Mouse (Mus musculus) MEL (cell line): ENCODE measurements around the gene Selenon. TPM values are rescaled to one million over a fixed set of nuclear protein-coding genes. Genes with fewer than 3 reads are reported as not detected.

Source experiments
- DNase-seq: peaks from one replicate; pipeline ENCODE4 v3.0.0; 2011; ENCODE audit warnings: low read depth, low spot score
- H3K27ac ChIP-seq: 2 replicates; pipeline ENCODE4 v1.5.1; 2012; ENCODE audit warnings: low read depth, mild to moderate bottlenecking, control low read depth, low read length, moderate library complexity; ENCODE audit not compliant: control insufficient read depth
- H3K27me3 ChIP-seq, 2 experiments: fragments of 150-350 bp in 1 of 2; sonication (generic) in 1 of 2; 2 replicates each; pipeline ENCODE4 v1.6.1; 2012; ENCODE audit warnings: low read length in 2 of 2, mild to moderate bottlenecking in 2 of 2, improper control_type of control experiment in 1 of 2, moderate library complexity in 1 of 2; ENCODE audit not compliant: insufficient read depth in 2 of 2, control insufficient read depth in 1 of 2
- H3K36me3 ChIP-seq, 2 experiments: 2 replicates each; pipeline ENCODE4 v1.6.1; 2012 to 2014; ENCODE audit warnings: low read length in 2 of 2, improper control_type of control experiment in 1 of 2, inconsistent platforms in 1 of 2, mild to moderate bottlenecking in 1 of 2; ENCODE audit not compliant: insufficient read depth in 2 of 2, control insufficient read depth in 1 of 2
- H3K4me1 ChIP-seq, 2 experiments: fragments of 150-350 bp in 1 of 2; sonication (generic) in 1 of 2; 2 replicates each; pipeline ENCODE4 v1.6.1; 2012; ENCODE audit warnings: low read length in 2 of 2, improper control_type of control experiment in 1 of 2, mild to moderate bottlenecking in 1 of 2; ENCODE audit not compliant: insufficient read depth in 2 of 2, control insufficient read depth in 1 of 2
- H3K4me3 ChIP-seq, 2 experiments: fragments of 150-350 bp in 1 of 2; sonication (generic) in 1 of 2; 2 replicates each; pipeline ENCODE4 v1.5.1; 2012; ENCODE audit warnings: low read depth in 2 of 2, low read length in 2 of 2, mild to moderate bottlenecking in 2 of 2, moderate library complexity in 2 of 2, control low read depth in 1 of 2, improper control_type of control experiment in 1 of 2; ENCODE audit not compliant: control insufficient read depth in 1 of 2, insufficient read depth in 1 of 2
- H3K79me2 ChIP-seq: 2 replicates; pipeline ENCODE4 v1.6.1; 2012; ENCODE audit warnings: mild to moderate bottlenecking, low read length, moderate library complexity; ENCODE audit not compliant: control insufficient read depth, poor library complexity, insufficient read depth
- H3K9ac ChIP-seq: 2 replicates; pipeline ENCODE4 v1.6.1; 2012; ENCODE audit warnings: low read depth, mild to moderate bottlenecking, control low read depth, low read length, moderate library complexity; ENCODE audit not compliant: control insufficient read depth, poor library complexity, severe bottlenecking
- H3K9me3 ChIP-seq: fragments of 150-350 bp; sonication (generic); replicated peaks from 2 replicates; pipeline ENCODE4 v1.6.1; 2012; ENCODE audit warnings: mild to moderate bottlenecking, low read length, improper control_type of control experiment, moderate library complexity; ENCODE audit not compliant: insufficient read depth
- BHLHE40 ChIP-seq: IDR thresholded peaks from 2 replicates; pipeline ENCODE4 v1.6.1; 2012; ENCODE audit warnings: low read depth, mild to moderate bottlenecking, inconsistent platforms, low read length, improper control_type of control experiment, borderline replicate concordance
- CHD1 ChIP-seq: IDR thresholded peaks from 2 replicates; pipeline ENCODE4 v1.6.1; 2012; ENCODE audit warnings: low read depth, mild to moderate bottlenecking, inconsistent platforms, low read length, improper control_type of control experiment
- CTCF ChIP-seq, 3 experiments: IDR thresholded peaks in 2 of 3; conservative IDR thresholded peaks in 1 of 3; 2 replicates each; pipeline ENCODE4 v1.5.1; 2011 to 2012; ENCODE audit warnings: low read length in 3 of 3, low read depth in 2 of 3, mild to moderate bottlenecking in 2 of 3, improper control_type of control experiment in 1 of 3, inconsistent platforms in 1 of 3, mixed read lengths in 1 of 3, moderate library complexity in 1 of 3; ENCODE audit not compliant: control insufficient read depth in 1 of 3, insufficient read depth in 1 of 3, poor library complexity in 1 of 3, severe bottlenecking in 1 of 3
- E2F4 ChIP-seq: IDR thresholded peaks from 2 replicates; pipeline ENCODE4 v1.6.1; 2011; ENCODE audit warnings: low read depth, low read length, improper control_type of control experiment, borderline replicate concordance
- ELF1 ChIP-seq: IDR thresholded peaks from 2 replicates; pipeline ENCODE4 v1.6.1; 2014; ENCODE audit warnings: low read depth, mild to moderate bottlenecking, inconsistent platforms, low read length, improper control_type of control experiment, moderate library complexity
- EP300 ChIP-seq, 2 experiments: IDR thresholded peaks; 2 replicates each; pipeline ENCODE4 v1.6.1; 2011; ENCODE audit warnings: improper control_type of control experiment in 2 of 2, low read length in 2 of 2, low read depth in 1 of 2, mild to moderate bottlenecking in 1 of 2
- GABPA ChIP-seq: IDR thresholded peaks from 2 replicates; pipeline ENCODE4 v1.6.1; 2012; ENCODE audit warnings: low read depth, mild to moderate bottlenecking, inconsistent platforms, low read length, improper control_type of control experiment, moderate library complexity
- HCFC1 ChIP-seq: IDR thresholded peaks from 2 replicates; pipeline ENCODE4 v1.6.1; 2012; ENCODE audit warnings: low read depth, mild to moderate bottlenecking, inconsistent platforms, low read length, improper control_type of control experiment, moderate library complexity
- JUND ChIP-seq: IDR thresholded peaks from 2 replicates; pipeline ENCODE4 v1.6.1; 2011; ENCODE audit warnings: low read depth, mild to moderate bottlenecking, improper control_type of control experiment, low read length
- KAT2A ChIP-seq: conservative IDR thresholded peaks from 2 replicates; pipeline ENCODE4 v1.6.1; 2012; ENCODE audit warnings: low read depth, low read length, improper control_type of control experiment, inconsistent platforms
- MAX ChIP-seq: IDR thresholded peaks from 2 replicates; pipeline ENCODE4 v1.6.1; 2011; ENCODE audit warnings: low read length, improper control_type of control experiment
- MEF2A ChIP-seq: IDR thresholded peaks from 2 replicates; pipeline ENCODE4 v1.6.1; 2014; ENCODE audit warnings: low read depth, mild to moderate bottlenecking, inconsistent platforms, low read length, improper control_type of control experiment; ENCODE audit not compliant: poor library complexity, insufficient replicate concordance, severe bottlenecking; ENCODE audit errors: extremely low read depth
- MYC ChIP-seq: IDR thresholded peaks from 2 replicates; pipeline ENCODE4 v1.6.1; 2011; ENCODE audit warnings: low read depth, mild to moderate bottlenecking, low read length, improper control_type of control experiment, moderate library complexity
- NRF1 ChIP-seq: IDR thresholded peaks from 2 replicates; pipeline ENCODE4 v1.6.1; 2014; ENCODE audit warnings: low read depth, mild to moderate bottlenecking, inconsistent platforms, low read length, improper control_type of control experiment, moderate library complexity; ENCODE audit not compliant: poor library complexity, insufficient read depth, severe bottlenecking
- RCOR1 ChIP-seq: IDR thresholded peaks from 2 replicates; pipeline ENCODE4 v1.6.1; 2012; ENCODE audit warnings: low read depth, mild to moderate bottlenecking, inconsistent platforms, low read length, improper control_type of control experiment
- SIN3A ChIP-seq: IDR thresholded peaks from 2 replicates; pipeline ENCODE4 v1.6.1; 2012; ENCODE audit warnings: low read length, improper control_type of control experiment, inconsistent platforms
- TBP ChIP-seq: IDR thresholded peaks from 2 replicates; pipeline ENCODE4 v1.8.0; 2011; ENCODE audit warnings: low read depth, low read length, improper control_type of control experiment
- TCF12 ChIP-seq: IDR thresholded peaks from 2 replicates; pipeline ENCODE4 v1.6.1; 2014; ENCODE audit warnings: low read depth, mild to moderate bottlenecking, inconsistent platforms, low read length, improper control_type of control experiment, moderate library complexity
- UBTF ChIP-seq: IDR thresholded peaks from 2 replicates; pipeline ENCODE4 v1.6.1; 2012; ENCODE audit warnings: low read depth, mild to moderate bottlenecking, inconsistent platforms, low read length, improper control_type of control experiment, moderate library complexity, borderline replicate concordance; ENCODE audit not compliant: insufficient read depth
- USF1 ChIP-seq: IDR thresholded peaks from 2 replicates; pipeline ENCODE4 v1.6.1; 2014; ENCODE audit warnings: low read depth, mild to moderate bottlenecking, inconsistent platforms, low read length, improper control_type of control experiment, moderate library complexity
- USF2 ChIP-seq, 2 experiments: IDR thresholded peaks; 2 replicates each; pipeline ENCODE4 v1.6.1; 2011 to 2012; ENCODE audit warnings: improper control_type of control experiment in 2 of 2, low read length in 2 of 2, borderline replicate concordance in 1 of 2, inconsistent platforms in 1 of 2, low read depth in 1 of 2, mild to moderate bottlenecking in 1 of 2; ENCODE audit not compliant: insufficient read depth in 1 of 2
- ZKSCAN1 ChIP-seq: IDR thresholded peaks from 2 replicates; pipeline ENCODE4 v1.6.1; 2012; ENCODE audit warnings: low read depth, mild to moderate bottlenecking, inconsistent platforms, low read length, improper control_type of control experiment, moderate library complexity
- polyA plus RNA-seq, 2 experiments: library from polyadenylated mRNA; stranded (reverse) in 1 of 2; unstranded in 1 of 2; fragments of >175 nt in 1 of 2; fragments of >200 nt in 1 of 2; gene quantifications; 2 replicates each; pipeline versions ENCODE4 v1.2.1 to v1.2.4; 2012; ENCODE audit warnings: low replicate concordance in 2 of 2, low read depth in 1 of 2; ENCODE audit not compliant: insufficient read length in 2 of 2, insufficient read depth in 1 of 2, missing spikeins in 1 of 2
- total RNA-seq: library from RNA; depleted of rRNA; stranded (reverse); fragments of 300-350 nt; gene quantifications from 2 replicates; pipeline ENCODE4 v1.2.3, GENCODE M21; 2012

Gene Selenon
- total and polyA plus RNA-seq, 3 experiments, result 2.9 to 16.3 TPM; not detected in 1

DNA sequence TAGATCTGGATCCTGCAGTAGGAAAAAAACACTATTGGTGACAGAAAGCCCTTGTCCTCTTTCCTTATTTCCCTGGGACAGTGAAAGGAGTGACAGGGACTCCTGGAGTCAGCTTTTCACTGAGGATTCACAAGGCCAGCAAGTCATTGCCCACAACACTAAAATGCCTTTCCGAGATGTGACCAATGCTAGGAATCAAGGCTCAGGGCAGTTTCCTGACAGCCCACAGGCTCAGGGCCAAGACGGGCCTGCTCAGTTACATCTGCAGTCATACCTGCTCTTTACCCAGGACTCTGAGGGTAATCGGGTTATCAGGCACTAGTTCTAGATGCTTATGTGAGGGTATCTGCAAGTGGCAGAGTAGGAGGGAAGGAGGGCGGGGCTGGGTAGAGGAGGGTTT lies 28.5 kb downstream of the Selenon start:
- no peak overlapping the region for H3K27ac ChIP-seq
- DNase-seq, result no peak
- H3K9ac ChIP-seq, result no peak overlapping the region
- no peaks in the 10 kb centered on the region for H3K9me3 ChIP-seq
- H3K27me3 ChIP-seq, result no peaks in the 10 kb centered on the region
- no peak for TF ChIP-seq USF2 (IDR thresholded peaks at IDR 0.05; ENCODE audit: borderline replicate concordance in 1 of 2, insufficient read depth in 1 of 2, low read depth in 1 of 2, low read length in 2 of 2)
- TF ChIP-seq SIN3A, result no peak
- no peak for TF ChIP-seq JUND
- TF ChIP-seq, all 39 proteins: peak for 0
- Histone ChIP-seq H3K79me2 (peaks cover 4% of the 10 kb centered on the region; the same call in 1 of the 2 replicates), H3K36me3 (peaks cover 4 to 13% of the 10 kb centered on the region in 2 experiments), H3K4me3 (no peak overlapping the region), H3K4me1 (peaks cover 0 to 6% of the 10 kb centered on the region in 2 experiments; a peak in 2 of 4 replicates)

DNA sequence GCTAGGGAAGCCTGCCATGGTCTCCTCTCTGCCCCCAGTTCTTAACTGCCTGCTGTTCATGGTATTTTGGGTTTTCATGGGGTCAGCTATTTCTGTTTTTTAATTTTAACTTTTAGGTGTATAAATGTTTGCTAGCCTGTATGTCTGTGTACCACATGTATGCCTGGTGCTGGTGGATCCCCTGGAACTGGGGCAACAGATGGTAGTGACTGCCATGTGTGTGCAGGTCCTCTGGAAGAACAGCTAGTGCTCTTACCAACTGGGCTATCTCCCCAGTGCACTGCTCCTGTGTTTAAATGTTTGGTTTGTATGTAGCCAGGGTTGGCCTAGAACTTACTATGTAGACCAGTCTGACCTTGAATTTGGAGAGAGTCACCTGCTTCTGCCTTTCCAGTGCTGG lies 32.7 kb downstream of the Selenon start:
- H3K36me3 ChIP-seq, result peaks cover 2 to 6% of the 10 kb centered on the region in 2 experiments
- H3K9me3 ChIP-seq, result no peaks in the 10 kb centered on the region
- no peak overlapping the region for H3K27ac ChIP-seq
- H3K4me3 ChIP-seq, result no peak overlapping the region
- H3K79me2 ChIP-seq, result peaks cover 10% of the 10 kb centered on the region; the same call in 1 of the 2 replicates
- DNase-seq, result no peak
- H3K27me3 ChIP-seq, result no peaks in the 10 kb centered on the region
- no peak for TF ChIP-seq JUND
- no peak for TF ChIP-seq USF1
- TF ChIP-seq GABPA, result no peak
- peaks cover 6 to 9% of the 10 kb centered on the region in 2 experiments; a peak in 3 of 4 replicates for H3K4me1 ChIP-seq
- H3K9ac ChIP-seq, result no peak overlapping the region

DNA sequence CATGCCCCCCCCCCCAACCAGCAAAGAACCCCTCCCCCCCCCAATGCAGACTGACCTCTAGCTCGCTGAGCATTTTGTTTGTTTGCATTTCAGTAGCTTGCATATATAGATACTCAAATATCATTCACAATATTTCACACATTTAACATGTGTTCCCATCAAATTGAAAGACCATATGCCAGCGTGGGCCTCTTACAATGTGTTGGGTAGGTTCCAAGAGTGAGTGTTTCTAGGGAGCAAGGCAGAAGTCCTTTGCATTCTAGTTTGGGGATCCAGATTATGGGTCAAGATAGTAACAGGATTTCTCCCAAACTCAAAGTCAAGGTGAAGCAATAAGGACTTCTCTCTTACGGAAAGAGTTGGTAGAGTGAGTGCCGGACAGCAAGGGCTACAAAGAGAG lies 33.4 kb downstream of the Selenon start:
- TF ChIP-seq USF1 (no peak), E2F4 (no peak), TBP (no peak), MAX (no peak), TCF12 (no peak), BHLHE40 (no peak), MYC (no peak), ZKSCAN1 (no peak), CTCF (IDR thresholded peaks at IDR 0.05 in 2 of 3, conservative IDR thresholded peaks at IDR 0.05 in 1 of 3; ENCODE audit: control insufficient read depth in 1 of 3, insufficient read depth in 1 of 3, low read depth in 2 of 3, low read length in 3 of 3, poor library complexity in 1 of 3, severe bottlenecking in 1 of 3) (no peak), JUND (no peak), USF2 (IDR thresholded peaks at IDR 0.05; ENCODE audit: borderline replicate concordance in 1 of 2, insufficient read depth in 1 of 2, low read depth in 1 of 2, low read length in 2 of 2) (no peak), EP300 (IDR thresholded peaks at IDR 0.05; ENCODE audit: low read depth in 1 of 2, low read length in 2 of 2) (no peak), UBTF (no peak), HCFC1 (no peak), CHD1 (no peak), MEF2A (no peak), ELF1 (no peak), NRF1 (no peak), RCOR1 (no peak), KAT2A (no peak)
- Histone ChIP-seq H3K4me3 (no peak overlapping the region), H3K79me2 (peaks cover 13% of the 10 kb centered on the region; the same call in 1 of the 2 replicates), H3K27ac (no peak overlapping the region), H3K9ac (no peak overlapping the region), H3K4me1 (peaks cover 9 to 11% of the 10 kb centered on the region in 2 experiments), H3K9me3 (no peaks in the 10 kb centered on the region), H3K36me3 (peaks cover 2 to 9% of the 10 kb centered on the region in 2 experiments), H3K27me3 (no peaks in the 10 kb centered on the region)
- no peak for DNase-seq
